Mouse (Mus musculus): ENCODE measurements at regions not wholly inside any gene's neighbourhood (a gene's known extent, or its start where the extent isn't known, plus 50 kb on each side); places are given as distances from the start of the nearest gene placed in this dataset.

GRCm38 (mm10) chr6:31204839-31205238, 193.7 kb upstream of the Mkln1 start:
- no peak for TF ChIP-seq CTCF (IDR thresholded peaks at IDR 0.05; ENCODE audit: borderline replicate concordance, control insufficient read depth, extremely low read depth, insufficient read depth, low read length, poor library complexity)
- no peak for TF ChIP-seq POLR2A (IDR thresholded peaks at IDR 0.05; ENCODE audit: control insufficient read depth, extremely low read depth, insufficient read depth, low read length, poor library complexity)
- Histone ChIP-seq H3K4me3 (ENCODE audit: control insufficient read depth, insufficient read depth, low read length) (no peak overlapping the region), H3K27me3 (ENCODE audit: control insufficient read depth, insufficient read depth, low read length) (no peaks in the 10 kb centered on the region), H3K27ac (ENCODE audit: control insufficient read depth, insufficient read depth, low read length) (no peak overlapping the region), H3K36me3 (ENCODE audit: control insufficient read depth, insufficient read depth, low read length) (no peaks in the 10 kb centered on the region), H3K4me1 (replicated peaks; ENCODE audit: control insufficient read depth, insufficient read depth, low read length) (peaks cover 5% of the 10 kb centered on the region)
- WGBS: 96% methylated on average over 4 of the region's 4 CpGs
- no peak for DNase-seq

- peaks cover 9% of the 10 kb centered on the region for H3K4me1 ChIP-seq (replicated peaks; ENCODE audit: control insufficient read depth, insufficient read depth, low read length)
- no peaks in the 10 kb centered on the region for H3K27me3 ChIP-seq (ENCODE audit: control insufficient read depth, insufficient read depth, low read length)
- H3K27ac ChIP-seq (ENCODE audit: control insufficient read depth, insufficient read depth, low read length): no peak overlapping the region
- 92% methylated on average over 7 of the region's 7 CpGs for WGBS
- DNase-seq: no peak
- H3K36me3 ChIP-seq (ENCODE audit: control insufficient read depth, insufficient read depth, low read length): no peaks in the 10 kb centered on the region
- TF ChIP-seq POLR2A (IDR thresholded peaks at IDR 0.05; ENCODE audit: control insufficient read depth, extremely low read depth, insufficient read depth, low read length, poor library complexity) (no peak), CTCF (IDR thresholded peaks at IDR 0.05; ENCODE audit: borderline replicate concordance, control insufficient read depth, extremely low read depth, insufficient read depth, low read length, poor library complexity) (no peak)
- no peak overlapping the region for H3K4me3 ChIP-seq (ENCODE audit: control insufficient read depth, insufficient read depth, low read length)
These were observed 192.4 kb upstream of the Mkln1 start for GRCm38 (mm10) chr6:31206106-31206505.

GRCm38 (mm10) chr6:31207231-31207630, 191.3 kb upstream of the Mkln1 start:
- Histone ChIP-seq H3K4me3 (ENCODE audit: control insufficient read depth, insufficient read depth, low read length) (no peak overlapping the region), H3K4me1 (replicated peaks; ENCODE audit: control insufficient read depth, insufficient read depth, low read length) (peaks cover 9% of the 10 kb centered on the region), H3K27ac (ENCODE audit: control insufficient read depth, insufficient read depth, low read length) (no peak overlapping the region), H3K27me3 (ENCODE audit: control insufficient read depth, insufficient read depth, low read length) (no peaks in the 10 kb centered on the region), H3K36me3 (ENCODE audit: control insufficient read depth, insufficient read depth, low read length) (no peaks in the 10 kb centered on the region)
- WGBS: 77% methylated on average over 12 of the region's 12 CpGs
- TF ChIP-seq POLR2A (IDR thresholded peaks at IDR 0.05; ENCODE audit: control insufficient read depth, extremely low read depth, insufficient read depth, low read length, poor library complexity): no peak
- TF ChIP-seq CTCF (IDR thresholded peaks at IDR 0.05; ENCODE audit: borderline replicate concordance, control insufficient read depth, extremely low read depth, insufficient read depth, low read length, poor library complexity): no peak
- DNase-seq: no peak

GRCm38 (mm10) chr6:31208224-31208623, 190.3 kb upstream of the Mkln1 start:
- 90% methylated on average over 6 of the region's 6 CpGs for WGBS
- Histone ChIP-seq H3K27me3 (ENCODE audit: control insufficient read depth, insufficient read depth, low read length) (no peaks in the 10 kb centered on the region), H3K4me3 (ENCODE audit: control insufficient read depth, insufficient read depth, low read length) (no peak overlapping the region), H3K27ac (ENCODE audit: control insufficient read depth, insufficient read depth, low read length) (no peak overlapping the region), H3K36me3 (ENCODE audit: control insufficient read depth, insufficient read depth, low read length) (no peaks in the 10 kb centered on the region), H3K4me1 (replicated peaks; ENCODE audit: control insufficient read depth, insufficient read depth, low read length) (peaks cover 9% of the 10 kb centered on the region)
- no peak for DNase-seq
- TF ChIP-seq CTCF (IDR thresholded peaks at IDR 0.05; ENCODE audit: borderline replicate concordance, control insufficient read depth, extremely low read depth, insufficient read depth, low read length, poor library complexity) (no peak), POLR2A (IDR thresholded peaks at IDR 0.05; ENCODE audit: control insufficient read depth, extremely low read depth, insufficient read depth, low read length, poor library complexity) (no peak)

GRCm38 (mm10) chr6:31209411-31210139, 189.0 kb upstream of the Mkln1 start:
- Histone ChIP-seq H3K36me3 (ENCODE audit: control insufficient read depth, insufficient read depth, low read length) (no peaks in the 10 kb centered on the region), H3K4me3 (ENCODE audit: control insufficient read depth, insufficient read depth, low read length) (no peak overlapping the region; the same call in 1 of the 2 replicates), H3K4me1 (replicated peaks; ENCODE audit: control insufficient read depth, insufficient read depth, low read length) (peaks cover 9% of the 10 kb centered on the region), H3K27me3 (ENCODE audit: control insufficient read depth, insufficient read depth, low read length) (no peaks in the 10 kb centered on the region), H3K27ac (ENCODE audit: control insufficient read depth, insufficient read depth, low read length) (no peak overlapping the region)
- no peak for TF ChIP-seq POLR2A (IDR thresholded peaks at IDR 0.05; ENCODE audit: control insufficient read depth, extremely low read depth, insufficient read depth, low read length, poor library complexity)
- TF ChIP-seq CTCF (IDR thresholded peaks at IDR 0.05; ENCODE audit: borderline replicate concordance, control insufficient read depth, extremely low read depth, insufficient read depth, low read length, poor library complexity): no peak
- DNase-seq: no peak
- WGBS: 9% methylated on average over 15 of the region's 15 CpGs

GRCm38 (mm10) chr6:31210209-31210714, 188.3 kb upstream of the Mkln1 start:
- DNase-seq: no peak
- Histone ChIP-seq H3K27me3 (ENCODE audit: control insufficient read depth, insufficient read depth, low read length) (no peaks in the 10 kb centered on the region), H3K4me1 (replicated peaks; ENCODE audit: control insufficient read depth, insufficient read depth, low read length) (peaks cover 9% of the 10 kb centered on the region), H3K4me3 (ENCODE audit: control insufficient read depth, insufficient read depth, low read length) (no peak overlapping the region; the same call in 1 of the 2 replicates), H3K27ac (ENCODE audit: control insufficient read depth, insufficient read depth, low read length) (no peak overlapping the region), H3K36me3 (ENCODE audit: control insufficient read depth, insufficient read depth, low read length) (no peaks in the 10 kb centered on the region)
- no peak for TF ChIP-seq CTCF (IDR thresholded peaks at IDR 0.05; ENCODE audit: borderline replicate concordance, control insufficient read depth, extremely low read depth, insufficient read depth, low read length, poor library complexity)
- TF ChIP-seq POLR2A (IDR thresholded peaks at IDR 0.05; ENCODE audit: control insufficient read depth, extremely low read depth, insufficient read depth, low read length, poor library complexity): no peak
- WGBS: 36% methylated on average over 7 of the region's 7 CpGs

All from thymus, adult 2 months (tissue).